Mouse (Mus musculus): ENCODE measurements around the gene Rad51c. TPM values are rescaled to one million over a fixed set of nuclear protein-coding genes. Genes with fewer than 3 reads are reported as not detected.
"Not testable (repeated sequence)": the region's sequence is repeated elsewhere in the genome, so short reads cannot be mapped to it uniquely, and the experiment has no call there.

The Rad51c gene
- polyA plus RNA-seq, 1 experiment, result 8.6 TPM

GRCm38 (mm10) chr11:87444735-87445428 is 40.1 kb upstream of the Rad51c start:
- TF ChIP-seq POLR2A (IDR thresholded peaks at IDR 0.05; ENCODE audit: low read depth, low read length) (no peak), CTCF (IDR thresholded peaks at IDR 0.05; ENCODE audit: borderline replicate concordance, insufficient read depth, low read length) (no peak)
- Histone ChIP-seq H3K27ac (ENCODE audit: insufficient read depth, low read length) (no peak overlapping the region), H3K4me1 (ENCODE audit: control insufficient read depth, insufficient read depth, low read length) (no peaks in the 10 kb centered on the region; the same call in 1 of the 2 replicates), H3K4me3 (ENCODE audit: insufficient read depth, low read length) (no peak overlapping the region)

GRCm38 (mm10) chr11:87444056-87444455 is 39.3 kb upstream of the Rad51c start:
- H3K27ac ChIP-seq (ENCODE audit: insufficient read depth, low read length), result not testable (repeated sequence)

GRCm38 (mm10) chr11:87443373-87443883 is 38.7 kb upstream of the Rad51c start:
- Histone ChIP-seq H3K4me3 (ENCODE audit: insufficient read depth, low read length) (no peak overlapping the region), H3K4me1 (ENCODE audit: control insufficient read depth, insufficient read depth, low read length) (no peaks in the 10 kb centered on the region; the same call in 1 of the 2 replicates), H3K27ac (ENCODE audit: insufficient read depth, low read length) (no peak overlapping the region)
- TF ChIP-seq POLR2A (IDR thresholded peaks at IDR 0.05; ENCODE audit: low read depth, low read length) (peak; percentile 99), CTCF (IDR thresholded peaks at IDR 0.05; ENCODE audit: borderline replicate concordance, insufficient read depth, low read length) (no peak)

More at GRCm38 (mm10) chr11:87444056-87444455, 39.3 kb upstream of the Rad51c start:
- not testable (repeated sequence) for H3K4me1 ChIP-seq (ENCODE audit: control insufficient read depth, insufficient read depth, low read length); H3K4me3 ChIP-seq (ENCODE audit: insufficient read depth, low read length)

GRCm38 (mm10) chr11:87442643-87443372 is 38.1 kb upstream of the Rad51c start:
- TF ChIP-seq POLR2A (IDR thresholded peaks at IDR 0.05; ENCODE audit: low read depth, low read length), result peak; percentile 24; the same call in 1 of the 2 replicates
- not testable (repeated sequence) for H3K4me1 ChIP-seq (ENCODE audit: control insufficient read depth, insufficient read depth, low read length); H3K27ac ChIP-seq (ENCODE audit: insufficient read depth, low read length); H3K4me3 ChIP-seq (ENCODE audit: insufficient read depth, low read length)

GRCm38 (mm10) chr11:87439796-87440420 is 35.2 kb upstream of the Rad51c start:
- Histone ChIP-seq H3K4me1 (ENCODE audit: control insufficient read depth, insufficient read depth, low read length) (no peaks in the 10 kb centered on the region), H3K4me3 (ENCODE audit: insufficient read depth, low read length) (no peak overlapping the region), H3K27ac (ENCODE audit: insufficient read depth, low read length) (no peak overlapping the region)
- no peak for TF ChIP-seq POLR2A (IDR thresholded peaks at IDR 0.05; ENCODE audit: low read depth, low read length)
- TF ChIP-seq CTCF (IDR thresholded peaks at IDR 0.05; ENCODE audit: borderline replicate concordance, insufficient read depth, low read length), result no peak

GRCm38 (mm10) chr11:87436326-87437232 is 31.8 kb upstream of the Rad51c start:
- H3K4me1 ChIP-seq (ENCODE audit: control insufficient read depth, insufficient read depth, low read length), result no peaks in the 10 kb centered on the region
- no peak for TF ChIP-seq CTCF (IDR thresholded peaks at IDR 0.05; ENCODE audit: borderline replicate concordance, insufficient read depth, low read length)
- H3K4me3 ChIP-seq (ENCODE audit: insufficient read depth, low read length), result no peak overlapping the region
- H3K27ac ChIP-seq (ENCODE audit: insufficient read depth, low read length), result no peak overlapping the region

GRCm38 (mm10) chr11:87435107-87435506 is 30.4 kb upstream of the Rad51c start:
- H3K27ac ChIP-seq (ENCODE audit: insufficient read depth, low read length); H3K4me1 ChIP-seq (ENCODE audit: control insufficient read depth, insufficient read depth, low read length); H3K4me3 ChIP-seq (ENCODE audit: insufficient read depth, low read length): not testable (repeated sequence)

- Histone ChIP-seq H3K4me1 (ENCODE audit: control insufficient read depth, insufficient read depth, low read length) (no peaks in the 10 kb centered on the region), H3K27ac (ENCODE audit: insufficient read depth, low read length) (no peak overlapping the region), H3K4me3 (ENCODE audit: insufficient read depth, low read length) (no peak overlapping the region)
- TF ChIP-seq POLR2A (IDR thresholded peaks at IDR 0.05; ENCODE audit: low read depth, low read length) (no peak), CTCF (IDR thresholded peaks at IDR 0.05; ENCODE audit: borderline replicate concordance, insufficient read depth, low read length) (no peak)
Observed at GRCm38 (mm10) chr11:87432933-87433669, 28.3 kb upstream of the Rad51c start.

GRCm38 (mm10) chr11:87432447-87432846 is 27.7 kb upstream of the Rad51c start:
- TF ChIP-seq CTCF (IDR thresholded peaks at IDR 0.05; ENCODE audit: borderline replicate concordance, insufficient read depth, low read length) (no peak), POLR2A (IDR thresholded peaks at IDR 0.05; ENCODE audit: low read depth, low read length) (no peak)
- Histone ChIP-seq H3K4me1 (ENCODE audit: control insufficient read depth, insufficient read depth, low read length) (no peaks in the 10 kb centered on the region), H3K4me3 (ENCODE audit: insufficient read depth, low read length) (no peak overlapping the region), H3K27ac (ENCODE audit: insufficient read depth, low read length) (no peak overlapping the region)

- H3K4me1 ChIP-seq (ENCODE audit: control insufficient read depth, insufficient read depth, low read length), result not testable (repeated sequence)
Observed at GRCm38 (mm10) chr11:87431813-87432212, 27.1 kb upstream of the Rad51c start.

More at GRCm38 (mm10) chr11:87431813-87432212, 27.1 kb upstream of the Rad51c start:
- H3K4me3 ChIP-seq (ENCODE audit: insufficient read depth, low read length); H3K27ac ChIP-seq (ENCODE audit: insufficient read depth, low read length): not testable (repeated sequence)
